9 mouse cellular contexts compared by ENCODE assay signal in genomic region chr10:18844441-18845286, GRCm38 (mm10). TPM values are rescaled to one million over a fixed set of nuclear protein-coding genes. Genes with fewer than 3 reads are reported as not detected.
DNase-seq lines count a peak whose midpoint lies in the region; ATAC-seq and TF ChIP-seq lines count a peak whose summit lies in the region.
"Had no signal": no experiment of that assay in that cellular context is flagged by ENCODE, and none has a peak within 500 bp of the region (broad histone marks: within the 10 kb centered on the region; RNA-seq: fewer than 3 reads in every experiment).

Perp (plus strand) TSS chr10:18845020.

- no peaks in the 10 kb centered on the region for H3K9me3 ChIP-seq in liver, embryonic 11.5 days (ENCODE audit: control insufficient read depth, low read length)
- H3K9me3 ChIP-seq in midbrain, postnatal 0 days (ENCODE audit: low read length), result no peaks in the 10 kb centered on the region

- 4% methylated on average over 54 of the region's 54 CpGs for WGBS in liver, embryonic 11.5 days
- 2% methylated on average over 52 of the region's 54 CpGs for WGBS in midbrain, postnatal 0 days
- WGBS in thymus, adult 2 months, result 7% methylated on average over 54 of the region's 54 CpGs

- H3K27me3 ChIP-seq in liver, embryonic 11.5 days (replicated peaks; ENCODE audit: control insufficient read depth, insufficient read depth, low read length), result peaks cover 14% of the 10 kb centered on the region
- peaks cover 19% of the 10 kb centered on the region for H3K27me3 ChIP-seq in midbrain, postnatal 0 days (ENCODE audit: insufficient read depth, low read length)
- no peaks in the 10 kb centered on the region; the same call in 1 of the 2 replicates for H3K27me3 ChIP-seq in thymus, adult 2 months (ENCODE audit: control insufficient read depth, insufficient read depth, low read length)
- H3K27me3 ChIP-seq: CH12.LX had no signal

- H3K9ac ChIP-seq in liver, embryonic 11.5 days (ENCODE audit: low read depth, low read length), result peak within 1 kb of the TSS; percentile 63
- H3K9ac ChIP-seq in midbrain, postnatal 0 days (replicated peaks; ENCODE audit: low read length, poor library complexity, severe bottlenecking), result peak within 1 kb of the TSS; percentile 56

- H3K4me2 ChIP-seq in liver, embryonic 11.5 days, result peak within 1 kb of the TSS; percentile 98
- H3K4me2 ChIP-seq in midbrain, postnatal 0 days (ENCODE audit: low read depth, low read length, poor library complexity, severe bottlenecking), result peak within 1 kb of the TSS; percentile 96

- peak within 1 kb of the TSS; percentile 65 for H3K4me3 ChIP-seq in liver, embryonic 11.5 days (ENCODE audit: low read depth, low read length)
- peak within 1 kb of the TSS; percentile 62 for H3K4me3 ChIP-seq in midbrain, postnatal 0 days (ENCODE audit: low read depth, low read length)
- peak within 1 kb of the TSS; percentile 44 for H3K4me3 ChIP-seq in thymus, adult 2 months (ENCODE audit: control insufficient read depth, insufficient read depth, low read length)

- peak; percentile 70 for ATAC-seq in inflammation-experienced regulatory T-cells, adult 6 months
- peak; percentile 84 for ATAC-seq in liver, embryonic 11.5 days (replicated peaks; ENCODE audit: low FRiP score)
- ATAC-seq in midbrain, postnatal 0 days (ENCODE audit: low FRiP score), result peak; percentile 82

- peak; percentile 34 for TF ChIP-seq CTCF in midbrain, postnatal 0 days (IDR thresholded peaks at IDR 0.05)
- no peak for TF ChIP-seq CTCF in thymus, adult 2 months (IDR thresholded peaks at IDR 0.05; ENCODE audit: borderline replicate concordance, control insufficient read depth, extremely low read depth, insufficient read depth, low read length, poor library complexity)

- no peaks in the 10 kb centered on the region for H3K36me3 ChIP-seq in liver, embryonic 11.5 days (ENCODE audit: control insufficient read depth, insufficient read depth, low read length)
- H3K36me3 ChIP-seq in midbrain, postnatal 0 days (ENCODE audit: insufficient read depth, low read length), result no peaks in the 10 kb centered on the region
- H3K36me3 ChIP-seq in thymus, adult 2 months (ENCODE audit: control insufficient read depth, insufficient read depth, low read length), result no peaks in the 10 kb centered on the region

- TF ChIP-seq POLR2A in thymus, adult 2 months (IDR thresholded peaks at IDR 0.05; ENCODE audit: control insufficient read depth, extremely low read depth, insufficient read depth, low read length, poor library complexity), result no peak

- peak; percentile 25 for DNase-seq in gastrocnemius, postnatal 10 days
- no peak for DNase-seq in gastrocnemius, adult 18-20 months (ENCODE audit: low spot score)
- peak; percentile 40 for DNase-seq in cerebellum, adult 8-10 months
- DNase-seq in gonadal fat pad, adult 2 months (ENCODE audit: low read depth), result no peak
- DNase-seq in liver, embryonic 11.5 days (ENCODE audit: low spot score), result peak; percentile 67
- peak; percentile 16 for DNase-seq in midbrain, postnatal 0 days (ENCODE audit: low spot score)
- DNase-seq in thymus, adult 2 months, result peak; percentile 57

- peaks cover 11% of the 10 kb centered on the region; the same call in 1 of the 2 replicates for H3K4me1 ChIP-seq in liver, embryonic 11.5 days (replicated peaks; ENCODE audit: control insufficient read depth, insufficient read depth, low read length)
- 0 out of 2 replicates have a peak, but pooled peaks cover 3% of the 10 kb centered on the region for H3K4me1 ChIP-seq in midbrain, postnatal 0 days (ENCODE audit: insufficient read depth, low read length)
- H3K4me1 ChIP-seq in thymus, adult 2 months (replicated peaks; ENCODE audit: control insufficient read depth, insufficient read depth, low read length), result peaks cover 6% of the 10 kb centered on the region

- no peak within 1 kb of the TSS for H3K27ac ChIP-seq in liver, embryonic 11.5 days (ENCODE audit: low read depth, low read length)
- H3K27ac ChIP-seq in midbrain, postnatal 0 days (ENCODE audit: low read depth, low read length), result no peak within 1 kb of the TSS
- no peak within 1 kb of the TSS for H3K27ac ChIP-seq in thymus, adult 2 months (ENCODE audit: control insufficient read depth, insufficient read depth, low read length)

RNA-seq across cellular contexts. Expression of gene Perp, which starts in this region (rescaled TPM):
- total RNA-seq in gastrocnemius, postnatal 10 days (2021), result 1 to 10 TPM; 1.0 to 1.2 TPM
- 1 to 10 TPM; 1.5 to 1.6 TPM for total RNA-seq in gastrocnemius, adult 18-20 months (2021)
- 70.5 and 83.5 TPM in 2 replicates for polyA plus RNA-seq in gonadal fat pad, adult 2 months (2012; rRNA removed)
- polyA plus RNA-seq in inflammation-experienced regulatory T-cells, adult 6 months (2017; shearing (Covaris generic)), result 1 to 10 TPM in 1 of 3 experiments, under 1 TPM in 2; 0.68 to 6.9 (median 0.69) TPM
- polyA plus RNA-seq in liver, embryonic 11.5 days (2014; fragmentation: Nextera tagmentation; extraction: Ambion mirVana), result 10.4 and 11.6 TPM in 2 replicates
- 24.2 and 25.7 TPM in 2 replicates for total RNA-seq in midbrain, postnatal 0 days (2014; rRNA removed)
- 24.4 and 25.6 TPM in 2 replicates for polyA plus RNA-seq in midbrain, postnatal 0 days (2015; fragmentation: Nextera tagmentation; extraction: Ambion mirVana)
- 79.5 and 92.7 TPM in 2 replicates for polyA plus RNA-seq in thymus, adult 2 months (2012; rRNA removed)

Comparison
In these comparisons a context has a peak if more than half of its experiments do, and no peak if none do; other contexts are left out.
1. DNase-seq: peak in gastrocnemius, postnatal 10 days (single experiment), cerebellum, adult 8-10 months (single experiment), liver, embryonic 11.5 days (single experiment), midbrain, postnatal 0 days (single experiment) and thymus, adult 2 months (single experiment); none in gastrocnemius, adult 18-20 months (single experiment) and gonadal fat pad, adult 2 months (single experiment).
2. Peak in every context shown above with its lines, with median percentiles within 50 percentile points of each other: ATAC-seq and H3K4me3 ChIP-seq.